Mouse (Mus musculus): ENCODE results near the gene Atp6v1d. TPM values are rescaled to one million over a fixed set of nuclear protein-coding genes. Genes with fewer than 3 reads are reported as not detected.

Gene Atp6v1d
- polyA plus RNA-seq, 1 experiment from 2014 or later: 52.8 TPM

GRCm38 (mm10) chr12:78891149-78891548 lies 29.7 kb upstream of the Atp6v1d start:
- 0 out of 2 replicates have a peak, but pooled peaks cover 2% of the 10 kb centered on the region for H3K9me3 ChIP-seq (ENCODE audit: control insufficient read depth, low read length)
- DNase-seq (ENCODE audit: low spot score) (no peak), ATAC-seq (replicated peaks; ENCODE audit: low FRiP score, low TSS enrichment, low read depth) (no peak; the same call in 1 of the 2 replicates)
- no peaks in the 10 kb centered on the region for H3K27me3 ChIP-seq (replicated peaks; ENCODE audit: control insufficient read depth, insufficient read depth, low read length)
- H3K4me1 ChIP-seq (replicated peaks; ENCODE audit: control insufficient read depth, insufficient read depth, low read length): no peaks in the 10 kb centered on the region
- no peak overlapping the region for H3K4me3 ChIP-seq (ENCODE audit: low read depth, low read length)
- H3K9ac ChIP-seq (ENCODE audit: low read length): no peak overlapping the region
- H3K27ac ChIP-seq (ENCODE audit: low read depth): no peak overlapping the region
- peaks cover 15% of the 10 kb centered on the region for H3K36me3 ChIP-seq (ENCODE audit: control insufficient read depth, insufficient read depth, low read length)
- no peak overlapping the region for H3K4me2 ChIP-seq (ENCODE audit: low read length)
- 80% methylated on average over 2 of the region's 2 CpGs for WGBS

GRCm38 (mm10) chr12:78890062-78890461 lies 28.6 kb upstream of the Atp6v1d start:
- Histone ChIP-seq H3K27me3 (replicated peaks; ENCODE audit: control insufficient read depth, insufficient read depth, low read length) (no peaks in the 10 kb centered on the region), H3K9me3 (ENCODE audit: control insufficient read depth, low read length) (0 out of 2 replicates have a peak, but pooled peaks cover 2% of the 10 kb centered on the region), H3K36me3 (ENCODE audit: control insufficient read depth, insufficient read depth, low read length) (peaks cover 26% of the 10 kb centered on the region), H3K4me1 (replicated peaks; ENCODE audit: control insufficient read depth, insufficient read depth, low read length) (no peaks in the 10 kb centered on the region), H3K9ac (ENCODE audit: low read length) (no peak overlapping the region), H3K4me2 (ENCODE audit: low read length) (no peak overlapping the region), H3K4me3 (ENCODE audit: low read depth, low read length) (no peak overlapping the region), H3K27ac (ENCODE audit: low read depth) (no peak overlapping the region)
- no peak for ATAC-seq (replicated peaks; ENCODE audit: low FRiP score, low TSS enrichment, low read depth)
- DNase-seq (ENCODE audit: low spot score): no peak
- WGBS: 66% methylated on average over 1 of the region's 1 CpGs

GRCm38 (mm10) chr12:78874581-78874980 lies 13.1 kb upstream of the Atp6v1d start:
- ATAC-seq (replicated peaks; ENCODE audit: low FRiP score, low TSS enrichment, low read depth) (no peak), DNase-seq (ENCODE audit: low spot score) (no peak)
- Histone ChIP-seq H3K4me2 (ENCODE audit: low read length) (no peak overlapping the region), H3K4me1 (replicated peaks; ENCODE audit: control insufficient read depth, insufficient read depth, low read length) (no peaks in the 10 kb centered on the region), H3K27ac (ENCODE audit: low read depth) (no peak overlapping the region), H3K9me3 (ENCODE audit: control insufficient read depth, low read length) (no peaks in the 10 kb centered on the region), H3K9ac (ENCODE audit: low read length) (no peak overlapping the region), H3K36me3 (ENCODE audit: control insufficient read depth, insufficient read depth, low read length) (peaks cover 81% of the 10 kb centered on the region), H3K4me3 (ENCODE audit: low read depth, low read length) (no peak overlapping the region), H3K27me3 (replicated peaks; ENCODE audit: control insufficient read depth, insufficient read depth, low read length) (no peaks in the 10 kb centered on the region)
- WGBS: 93% methylated on average over 3 of the region's 3 CpGs

- H3K4me2 ChIP-seq (ENCODE audit: low read length): no peak overlapping the region
- WGBS: 84% methylated on average over 1 of the region's 1 CpGs
- peaks cover 45% of the 10 kb centered on the region for H3K36me3 ChIP-seq (ENCODE audit: control insufficient read depth, insufficient read depth, low read length)
- H3K4me1 ChIP-seq (replicated peaks; ENCODE audit: control insufficient read depth, insufficient read depth, low read length): peaks cover 3% of the 10 kb centered on the region
- DNase-seq (ENCODE audit: low spot score): no peak
- no peaks in the 10 kb centered on the region for H3K9me3 ChIP-seq (ENCODE audit: control insufficient read depth, low read length)
- H3K27me3 ChIP-seq (replicated peaks; ENCODE audit: control insufficient read depth, insufficient read depth, low read length): no peaks in the 10 kb centered on the region
- H3K9ac ChIP-seq (ENCODE audit: low read length): no peak overlapping the region
- H3K27ac ChIP-seq (ENCODE audit: low read depth): no peak overlapping the region
- H3K4me3 ChIP-seq (ENCODE audit: low read depth, low read length): no peak overlapping the region
- no peak for ATAC-seq (replicated peaks; ENCODE audit: low FRiP score, low TSS enrichment, low read depth)
These were observed 6.7 kb upstream of the Atp6v1d start for GRCm38 (mm10) chr12:78868115-78868514.

- 94% methylated on average over 1 of the region's 1 CpGs for WGBS
- no peak for DNase-seq (ENCODE audit: low spot score)
- no peaks in the 10 kb centered on the region for H3K27me3 ChIP-seq (replicated peaks; ENCODE audit: control insufficient read depth, insufficient read depth, low read length)
These were observed 4.0 kb upstream of the Atp6v1d start for GRCm38 (mm10) chr12:78865434-78865833.

GRCm38 (mm10) chr12:78862254-78862730 lies 854 bp upstream of the Atp6v1d start:
- Histone ChIP-seq H3K9me3 (ENCODE audit: control insufficient read depth, low read length) (no peaks in the 10 kb centered on the region), H3K4me1 (replicated peaks; ENCODE audit: control insufficient read depth, insufficient read depth, low read length) (peaks cover 13% of the 10 kb centered on the region), H3K36me3 (ENCODE audit: control insufficient read depth, insufficient read depth, low read length) (peaks cover 5% of the 10 kb centered on the region), H3K4me3 (ENCODE audit: low read depth, low read length) (peak overlapping the region; percentile 77), H3K9ac (ENCODE audit: low read length) (peak overlapping the region; percentile 92), H3K27me3 (replicated peaks; ENCODE audit: control insufficient read depth, insufficient read depth, low read length) (no peaks in the 10 kb centered on the region), H3K4me2 (ENCODE audit: low read length) (peak overlapping the region; percentile 92), H3K27ac (ENCODE audit: low read depth) (peak overlapping the region; percentile 86)
- DNase-seq (ENCODE audit: low spot score): no peak
- under 1% methylated on average over 22 of the region's 22 CpGs for WGBS
- peak; percentile 61; the same call in 1 of the 2 replicates for ATAC-seq (replicated peaks; ENCODE audit: low FRiP score, low TSS enrichment, low read depth)

More at GRCm38 (mm10) chr12:78865434-78865833, 4.0 kb upstream of the Atp6v1d start:
- H3K4me3 ChIP-seq (ENCODE audit: low read depth, low read length): no peak overlapping the region
- ATAC-seq (replicated peaks; ENCODE audit: low FRiP score, low TSS enrichment, low read depth): no peak
- no peak overlapping the region for H3K4me2 ChIP-seq (ENCODE audit: low read length)
- H3K9me3 ChIP-seq (ENCODE audit: control insufficient read depth, low read length): no peaks in the 10 kb centered on the region
- H3K27ac ChIP-seq (ENCODE audit: low read depth): no peak overlapping the region
- H3K9ac ChIP-seq (ENCODE audit: low read length): no peak overlapping the region
- H3K4me1 ChIP-seq (replicated peaks; ENCODE audit: control insufficient read depth, insufficient read depth, low read length): peaks cover 10% of the 10 kb centered on the region
- peaks cover 28% of the 10 kb centered on the region for H3K36me3 ChIP-seq (ENCODE audit: control insufficient read depth, insufficient read depth, low read length)

- Histone ChIP-seq H3K9me3 (ENCODE audit: control insufficient read depth, low read length) (no peaks in the 10 kb centered on the region), H3K4me3 (ENCODE audit: low read depth, low read length) (peak overlapping the region; percentile 77), H3K27me3 (replicated peaks; ENCODE audit: control insufficient read depth, insufficient read depth, low read length) (no peaks in the 10 kb centered on the region), H3K4me2 (ENCODE audit: low read length) (peak overlapping the region; percentile 86), H3K4me1 (replicated peaks; ENCODE audit: control insufficient read depth, insufficient read depth, low read length) (peaks cover 13% of the 10 kb centered on the region), H3K9ac (ENCODE audit: low read length) (peak overlapping the region; percentile 63), H3K27ac (ENCODE audit: low read depth) (peak overlapping the region; percentile 52), H3K36me3 (ENCODE audit: control insufficient read depth, insufficient read depth, low read length) (peaks cover 2% of the 10 kb centered on the region; the same call in 1 of the 2 replicates)
- WGBS: under 1% methylated on average over 30 of the region's 30 CpGs
- DNase-seq (ENCODE audit: low spot score): no peak
- ATAC-seq (replicated peaks; ENCODE audit: low FRiP score, low TSS enrichment, low read depth): peak; percentile 1; the same call in 1 of the 2 replicates
These were observed 430 bp downstream of the Atp6v1d start for GRCm38 (mm10) chr12:78860921-78861495.

- H3K4me1 ChIP-seq (replicated peaks; ENCODE audit: control insufficient read depth, insufficient read depth, low read length): no peaks in the 10 kb centered on the region
These were observed 13.2 kb downstream of the Atp6v1d start for GRCm38 (mm10) chr12:78848246-78848645.

GRCm38 (mm10) chr12:78842429-78842828 lies 19.0 kb downstream of the Atp6v1d start:
- Histone ChIP-seq H3K27ac (ENCODE audit: low read depth) (no peak overlapping the region), H3K4me1 (replicated peaks; ENCODE audit: control insufficient read depth, insufficient read depth, low read length) (no peaks in the 10 kb centered on the region), H3K9me3 (ENCODE audit: control insufficient read depth, low read length) (no peaks in the 10 kb centered on the region), H3K9ac (ENCODE audit: low read length) (no peak overlapping the region), H3K4me2 (ENCODE audit: low read length) (no peak overlapping the region), H3K27me3 (replicated peaks; ENCODE audit: control insufficient read depth, insufficient read depth, low read length) (no peaks in the 10 kb centered on the region), H3K36me3 (ENCODE audit: control insufficient read depth, insufficient read depth, low read length) (peaks cover 66% of the 10 kb centered on the region), H3K4me3 (ENCODE audit: low read depth, low read length) (no peak overlapping the region)
- no peak for DNase-seq (ENCODE audit: low spot score)
- no peak for ATAC-seq (replicated peaks; ENCODE audit: low FRiP score, low TSS enrichment, low read depth)
- 89% methylated on average over 1 of the region's 1 CpGs for WGBS

More at GRCm38 (mm10) chr12:78848246-78848645, 13.2 kb downstream of the Atp6v1d start:
- Histone ChIP-seq H3K27ac (ENCODE audit: low read depth) (no peak overlapping the region), H3K9me3 (ENCODE audit: control insufficient read depth, low read length) (no peaks in the 10 kb centered on the region), H3K27me3 (replicated peaks; ENCODE audit: control insufficient read depth, insufficient read depth, low read length) (no peaks in the 10 kb centered on the region), H3K4me2 (ENCODE audit: low read length) (no peak overlapping the region), H3K9ac (ENCODE audit: low read length) (no peak overlapping the region), H3K36me3 (ENCODE audit: control insufficient read depth, insufficient read depth, low read length) (peaks cover 44% of the 10 kb centered on the region), H3K4me3 (ENCODE audit: low read depth, low read length) (no peak overlapping the region)
- DNase-seq (ENCODE audit: low spot score) (no peak), ATAC-seq (replicated peaks; ENCODE audit: low FRiP score, low TSS enrichment, low read depth) (no peak)
- WGBS: 84% methylated on average over 4 of the region's 4 CpGs
